Mouse (Mus musculus) limb, embryonic 14.5 days (tissue): ENCODE measurements around the gene Klhdc8a. TPM values are rescaled to one million over a fixed set of nuclear protein-coding genes. Genes with fewer than 3 reads are reported as not detected.

Experiments
- ATAC-seq: fragments of 200-750 bp; cut with Nextera tagmentation; 2 replicates; pipeline ENCODE4 v1.8.0; 2017; ENCODE audit warnings: low read depth, moderate number of reproducible peaks, moderate TSS enrichment; ENCODE audit not compliant: low FRiP score
- DNase-seq: peaks from one replicate; pipeline ENCODE4 v3.0.0-alpha.2; 2015; ENCODE audit warnings: low spot score
- H3K27ac ChIP-seq: fragments of 300-500 bp; sonication (generic); replicated peaks from 2 replicates; pipeline ENCODE4 v1.5.1; 2014; ENCODE audit warnings: low read depth, mild to moderate bottlenecking, low read length, moderate library complexity, mixed read lengths
- H3K27me3 ChIP-seq: fragments of 300-500 bp; sonication (generic); 2 replicates; pipeline ENCODE4 v1.6.1; 2014; ENCODE audit warnings: low read length, mixed read lengths; ENCODE audit not compliant: control insufficient read depth, insufficient read depth
- H3K36me3 ChIP-seq: fragments of 300-500 bp; sonication (generic); 2 replicates; pipeline ENCODE4 v1.6.1; 2014; ENCODE audit warnings: mild to moderate bottlenecking, low read length, moderate library complexity, mixed read lengths; ENCODE audit not compliant: control insufficient read depth, insufficient read depth
- H3K4me1 ChIP-seq: fragments of 300-500 bp; sonication (generic); 2 replicates; pipeline ENCODE4 v1.6.1; 2014; ENCODE audit warnings: antibody characterized with exemption, low read length, mixed read lengths; ENCODE audit not compliant: control insufficient read depth, insufficient read depth
- H3K4me2 ChIP-seq: fragments of 300-500 bp; sonication (generic); replicated peaks from 2 replicates; pipeline ENCODE4 v1.6.1; 2014; ENCODE audit warnings: low read depth, mild to moderate bottlenecking, low read length, moderate library complexity; ENCODE audit not compliant: severe bottlenecking
- H3K4me3 ChIP-seq: fragments of 300-500 bp; sonication (generic); replicated peaks from 2 replicates; pipeline ENCODE4 v1.5.1; 2014; ENCODE audit warnings: low read length
- H3K9ac ChIP-seq: fragments of 300-500 bp; sonication (generic); 2 replicates; pipeline ENCODE4 v1.6.1; 2014; ENCODE audit warnings: mild to moderate bottlenecking, low read depth, low read length, moderate library complexity; ENCODE audit not compliant: severe bottlenecking
- H3K9me3 ChIP-seq: fragments of 300-500 bp; sonication (generic); 2 replicates; pipeline ENCODE4 v1.6.1; 2016; ENCODE audit warnings: low read length; ENCODE audit not compliant: control insufficient read depth
- POLR2A ChIP-seq: fragments of 200-500 bp; IDR thresholded peaks from 2 replicates; pipeline ENCODE4 v1.8.0; 2012; ENCODE audit warnings: inconsistent platforms, mild to moderate bottlenecking, moderate library complexity, borderline replicate concordance; ENCODE audit not compliant: insufficient read depth, insufficient read length; ENCODE audit errors: extremely low read depth
- WGBS: fragments of 180-500 bp; shearing (Covaris S2); extraction: QIAGEN DNeasy Blood & Tissue Kit; methylation state at CpG from one replicate; pipeline ENCODE4 v1.1.7; 2014; 5-methylcytosine and 5-hydroxymethylcytosine counted together
- polyA plus RNA-seq, 2 experiments: library from polyadenylated mRNA; depleted of rRNA in 1 of 2; stranded (reverse) in 1 of 2; unstranded in 1 of 2; fragments of >200 nt; fragmentation: Nextera tagmentation in 1 of 2; extraction: Ambion mirVana in 1 of 2; gene quantifications; 2 replicates each; pipeline versions ENCODE4 v1.2.1 to v1.2.3; 2012 to 2014

Klhdc8a gene
- 0.10 and 0.12 TPM in 2 replicates for polyA plus RNA-seq (2012; rRNA removed)
- polyA plus RNA-seq (2014; fragmentation: Nextera tagmentation; extraction: Ambion mirVana) = 0.07 and 0.19 TPM in 2 replicates

DNA sequence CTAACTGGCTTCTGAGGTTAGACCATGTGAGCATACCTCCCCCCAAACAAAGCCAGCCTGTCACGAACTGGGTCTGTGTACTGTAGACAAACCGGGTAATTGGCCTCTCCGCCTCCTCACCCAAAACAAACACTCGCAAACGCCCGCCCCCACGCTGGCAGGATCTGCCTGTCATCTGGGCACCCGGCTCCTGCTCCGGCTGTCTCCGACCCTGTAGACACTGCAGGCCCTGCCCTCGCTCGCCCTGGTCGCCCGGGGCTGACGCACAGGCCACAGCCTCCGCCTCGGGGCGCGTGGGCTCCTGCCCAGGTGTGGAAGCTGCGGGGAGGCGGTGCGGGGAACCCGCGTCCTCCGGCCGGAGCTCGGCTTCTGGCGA is at the start of gene Klhdc8a:
Klhdc8a (plus strand) TSS at position 202 of the 376 bp plus-strand sequence.
- Histone ChIP-seq H3K27ac (no peak within 1 kb of the TSS), H3K4me3 (peak within 1 kb of the TSS; percentile 53), H3K36me3 (no peaks in the 10 kb centered on the region), H3K9ac (peak within 1 kb of the TSS; percentile 55), H3K27me3 (peaks cover 32% of the 10 kb centered on the region), H3K4me1 (peaks cover 8% of the 10 kb centered on the region), H3K9me3 (no peaks in the 10 kb centered on the region), H3K4me2 (peak within 1 kb of the TSS; percentile 97)
- WGBS = 1% methylated on average over 26 of the region's 28 CpGs
- DNase-seq (no peak), ATAC-seq (no peak)
- no peak for TF ChIP-seq POLR2A

DNA sequence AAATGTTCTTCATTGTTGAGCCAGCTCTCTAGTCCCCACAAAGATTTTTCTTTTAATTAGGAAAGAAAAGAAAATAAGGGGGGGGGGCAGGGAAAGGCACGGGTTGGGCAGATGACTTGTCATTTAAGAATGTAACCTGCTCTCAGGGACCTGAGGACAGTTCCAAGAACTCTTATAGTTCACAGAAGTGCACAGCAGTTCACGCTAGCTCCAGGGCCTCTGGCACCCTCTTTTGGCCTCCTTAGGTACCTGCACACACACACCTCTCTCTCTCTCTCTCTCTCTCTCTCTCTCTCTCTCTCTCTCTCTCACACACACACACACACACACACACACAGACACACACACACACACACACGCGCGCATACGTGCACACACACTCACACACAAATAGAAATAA is 44.0 kb upstream of the Klhdc8a start:
- TF ChIP-seq POLR2A = no peak
- Histone ChIP-seq H3K4me3 (no peak overlapping the region), H3K27ac (no peak overlapping the region), H3K27me3 (no peaks in the 10 kb centered on the region), H3K9ac (no peak overlapping the region), H3K4me1 (no peaks in the 10 kb centered on the region), H3K9me3 (no peaks in the 10 kb centered on the region), H3K36me3 (no peaks in the 10 kb centered on the region), H3K4me2 (no peak overlapping the region)
- ATAC-seq = no peak
- WGBS = 85% methylated on average over 6 of the region's 6 CpGs
- DNase-seq = no peak

DNA sequence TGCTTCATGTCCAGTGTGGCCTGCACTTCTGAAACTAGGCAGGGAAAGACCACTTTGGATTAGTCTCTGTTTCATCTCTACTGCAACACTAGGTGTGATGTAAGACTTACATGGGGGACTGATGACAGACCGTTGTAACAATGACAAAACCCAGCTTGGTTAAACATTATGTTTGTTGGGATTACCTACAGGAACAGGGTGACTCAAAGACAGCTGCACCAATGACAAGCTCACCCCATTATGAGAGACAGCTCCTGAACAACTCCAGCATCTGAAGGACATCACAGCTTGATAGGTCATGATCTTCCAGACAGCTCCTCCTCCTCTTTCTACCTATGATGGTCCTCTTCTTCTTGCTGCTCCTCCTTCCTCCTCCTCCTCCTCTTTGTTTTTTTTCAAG is 38.1 kb upstream of the Klhdc8a start:
- Histone ChIP-seq H3K4me1 (0 out of 2 replicates have a peak, but pooled peaks cover 2% of the 10 kb centered on the region), H3K36me3 (no peaks in the 10 kb centered on the region), H3K4me3 (no peak overlapping the region), H3K9ac (no peak overlapping the region), H3K9me3 (no peaks in the 10 kb centered on the region), H3K27ac (no peak overlapping the region), H3K4me2 (no peak overlapping the region), H3K27me3 (no peaks in the 10 kb centered on the region)
- ATAC-seq (no peak), DNase-seq (no peak)
- no peak for TF ChIP-seq POLR2A
- WGBS = 94% methylated on average over 1 of the region's 1 CpGs

DNA sequence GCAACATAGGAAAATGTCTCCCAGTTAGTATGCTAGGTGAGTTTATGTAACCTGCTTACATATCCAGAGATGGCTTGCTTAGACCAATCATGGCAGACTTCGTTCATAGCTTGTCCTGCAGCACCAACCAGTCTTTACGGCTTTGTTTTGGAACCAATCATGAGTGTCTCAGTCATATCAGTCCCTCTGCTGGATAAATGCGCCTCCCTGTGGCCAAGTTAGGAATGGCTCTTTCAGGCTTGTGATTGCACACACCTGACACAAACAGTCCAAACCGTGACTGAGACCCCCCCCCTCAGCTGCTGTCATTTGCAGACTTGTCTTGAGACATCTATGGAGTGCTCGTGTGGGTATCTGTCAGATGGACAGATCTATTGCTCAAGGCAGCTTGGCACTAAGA is 37.4 kb upstream of the Klhdc8a start:
- no peak for TF ChIP-seq POLR2A
- H3K4me2 ChIP-seq = no peak overlapping the region
- H3K27me3 ChIP-seq = no peaks in the 10 kb centered on the region
- H3K4me1 ChIP-seq = 0 out of 2 replicates have a peak, but pooled peaks cover 3% of the 10 kb centered on the region
- no peaks in the 10 kb centered on the region for H3K36me3 ChIP-seq
- no peaks in the 10 kb centered on the region for H3K9me3 ChIP-seq
- H3K4me3 ChIP-seq = no peak overlapping the region
- H3K27ac ChIP-seq = no peak overlapping the region
- DNase-seq = no peak
- ATAC-seq = no peak
- H3K9ac ChIP-seq = no peak overlapping the region
- 67% methylated on average over 5 of the region's 5 CpGs for WGBS

DNA sequence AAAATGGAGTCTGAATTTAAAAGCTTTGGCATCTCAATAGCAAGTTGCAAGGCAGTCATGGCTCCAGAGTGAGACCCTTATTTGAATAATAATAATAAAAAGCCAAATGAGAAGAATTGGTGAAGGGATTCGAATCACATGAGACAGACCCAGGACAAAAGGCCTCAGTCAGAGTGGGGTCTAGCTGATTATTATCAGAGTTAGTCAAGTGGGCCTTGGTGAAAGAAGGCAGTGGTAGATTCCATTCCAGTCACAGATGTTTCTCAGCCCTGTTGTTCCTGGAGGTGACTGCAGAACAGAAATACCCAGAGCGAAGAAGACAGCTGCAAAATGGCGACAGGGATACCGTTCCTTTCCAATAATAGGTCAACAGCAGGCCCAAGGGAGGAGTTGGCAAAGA is 34.8 kb upstream of the Klhdc8a start:
- Histone ChIP-seq H3K27me3 (no peaks in the 10 kb centered on the region), H3K4me2 (no peak overlapping the region), H3K4me1 (0 out of 2 replicates have a peak, but pooled peaks cover 3% of the 10 kb centered on the region), H3K9me3 (no peaks in the 10 kb centered on the region), H3K36me3 (no peaks in the 10 kb centered on the region), H3K4me3 (no peak overlapping the region), H3K27ac (no peak overlapping the region), H3K9ac (no peak overlapping the region)
- ATAC-seq = no peak
- WGBS = 91% methylated on average over 4 of the region's 4 CpGs
- DNase-seq = no peak
- TF ChIP-seq POLR2A = no peak

DNA sequence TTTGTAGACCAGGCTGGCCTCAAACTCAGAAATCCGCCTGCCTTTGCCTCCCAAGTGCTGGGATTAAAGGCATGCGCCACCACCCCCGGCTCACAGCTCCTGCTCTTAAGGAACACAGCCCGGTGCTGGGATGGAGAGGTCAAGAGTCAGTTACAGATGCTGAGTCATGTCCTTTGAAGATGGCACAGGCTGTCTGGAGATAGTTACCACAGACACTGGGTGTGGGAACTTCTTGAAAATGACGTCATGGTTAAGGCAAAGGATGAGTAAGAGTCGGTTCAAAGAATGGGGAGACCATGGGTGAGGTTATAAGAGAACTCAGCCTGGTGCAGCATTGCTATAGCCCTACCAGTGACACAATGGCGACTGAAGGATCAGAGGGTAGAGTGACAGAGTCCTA is 33.8 kb upstream of the Klhdc8a start:
- no peak overlapping the region for H3K27ac ChIP-seq
- H3K4me2 ChIP-seq = no peak overlapping the region
- peaks cover 3% of the 10 kb centered on the region; the same call in 1 of the 2 replicates for H3K4me1 ChIP-seq
- no peaks in the 10 kb centered on the region for H3K36me3 ChIP-seq
- no peak overlapping the region for H3K4me3 ChIP-seq
- ATAC-seq = no peak
- DNase-seq = no peak
- H3K9ac ChIP-seq = no peak overlapping the region
- TF ChIP-seq POLR2A = no peak
- H3K27me3 ChIP-seq = no peaks in the 10 kb centered on the region
- no peaks in the 10 kb centered on the region for H3K9me3 ChIP-seq
- WGBS = 61% methylated on average over 7 of the region's 7 CpGs
